Comparison of ENCODE assay signal across 29 mouse cellular contexts in the genomic region with DNA sequence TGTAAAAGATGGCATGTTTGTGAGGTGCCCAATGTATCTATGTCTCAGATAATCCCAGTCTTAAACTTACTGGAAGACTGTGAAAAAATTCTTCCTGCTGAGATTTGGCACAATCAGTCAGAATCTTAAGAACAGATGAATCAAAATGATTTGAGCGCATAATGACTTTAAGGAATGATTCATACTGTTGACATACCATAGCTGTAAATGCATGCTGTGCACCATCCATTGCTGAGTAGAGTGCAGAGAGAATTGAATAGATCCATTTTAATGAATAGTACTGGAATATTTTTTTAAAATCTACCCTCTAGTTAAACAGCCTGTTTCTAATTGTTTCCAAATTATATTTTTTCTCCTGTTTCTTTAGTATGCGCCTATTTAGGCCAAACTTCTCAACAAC.
"Had no signal": no experiment of that assay in that cellular context is flagged by ENCODE, and none has a peak within 500 bp of the region (broad histone marks: within the 10 kb centered on the region; RNA-seq: fewer than 3 reads in every experiment).

No protein-coding gene starts in this region.

- H3K27ac ChIP-seq: heart, adult 2 months; heart, embryonic 13.5 days; heart, embryonic 15.5 days; hindbrain, embryonic 13.5 days; hindbrain, embryonic 15.5 days; intestine, embryonic 15.5 days; layer of hippocampus, adult 2 months; left cerebral cortex, adult 2 months; limb, embryonic 10.5 days; limb, embryonic 12.5 days; liver, embryonic 13.5 days; liver, embryonic 15.5 days had no signal

- H3K9me3 ChIP-seq: heart, embryonic 13.5 days; heart, embryonic 15.5 days; hindbrain, embryonic 13.5 days; hindbrain, embryonic 15.5 days; intestine, embryonic 15.5 days; limb, embryonic 10.5 days; limb, embryonic 12.5 days; liver, embryonic 13.5 days; liver, embryonic 15.5 days had no signal

- ATAC-seq: inflammation-experienced regulatory T-cells, adult 6 months; intestine, embryonic 15.5 days; intestine, postnatal 0 days; liver, postnatal 0 days had no signal

- H3K4me2 ChIP-seq: heart, embryonic 11.5 days; heart, embryonic 13.5 days; heart, embryonic 15.5 days; hindbrain, embryonic 13.5 days; hindbrain, embryonic 15.5 days; intestine, embryonic 15.5 days; limb, embryonic 12.5 days; liver, embryonic 11.5 days; liver, embryonic 13.5 days; liver, embryonic 15.5 days had no signal

- H3K36me3 ChIP-seq: heart, embryonic 13.5 days; heart, embryonic 15.5 days; hindbrain, embryonic 13.5 days; hindbrain, embryonic 15.5 days; intestine, embryonic 15.5 days; limb, embryonic 10.5 days; limb, embryonic 12.5 days; liver, embryonic 13.5 days; liver, embryonic 15.5 days had no signal

- DNase-seq: gastrocnemius, postnatal 14 days; gastrocnemius, postnatal 36 days; heart, adult 11 months; heart, adult 2 months; heart, postnatal 14 days; heart, postnatal 36 days; kidney, adult 18-20 months; kidney, adult 8-10 months; kidney, postnatal 10 days; kidney, postnatal 25 days; kidney, postnatal 4 days; layer of hippocampus, adult 9-11 months; liver; liver, embryonic 13.5 days; liver, postnatal 0 days had no signal

- H3K4me3 ChIP-seq: heart, adult 2 months; heart, embryonic 13.5 days; heart, embryonic 15.5 days; hindbrain, embryonic 13.5 days; hindbrain, embryonic 15.5 days; intestine, embryonic 15.5 days; layer of hippocampus, adult 2 months; left cerebral cortex, adult 2 months; limb, embryonic 10.5 days; limb, embryonic 12.5 days; liver, embryonic 13.5 days; liver, embryonic 15.5 days had no signal

- H3K9ac ChIP-seq: heart, embryonic 13.5 days; heart, embryonic 15.5 days; hindbrain, embryonic 13.5 days; hindbrain, embryonic 15.5 days; intestine, embryonic 15.5 days; limb, embryonic 12.5 days; liver, embryonic 13.5 days; liver, embryonic 15.5 days; liver, postnatal 0 days had no signal

- H3K27me3 ChIP-seq: heart, embryonic 13.5 days; heart, embryonic 15.5 days; hindbrain, embryonic 13.5 days; hindbrain, embryonic 15.5 days; intestine, embryonic 15.5 days; limb, embryonic 12.5 days; liver, embryonic 13.5 days; liver, embryonic 15.5 days had no signal

- H3K4me1 ChIP-seq: heart, embryonic 13.5 days; heart, embryonic 15.5 days; hindbrain, embryonic 13.5 days; hindbrain, embryonic 15.5 days; intestine, embryonic 15.5 days; limb, embryonic 10.5 days; limb, embryonic 12.5 days; liver, embryonic 13.5 days; liver, embryonic 15.5 days had no signal
